In genomic region chr7:126807405-126807804, GRCm38 (mm10) we compare ENCODE assay signal across 10 mouse cellular contexts. TPM values are rescaled to one million over a fixed set of nuclear protein-coding genes. Genes with fewer than 3 reads are reported as not detected.
A peak's percentile ranks its signal among the peaks of the same experiment; 100 is the strongest.
DNase-seq lines count a peak whose midpoint lies in the region; ATAC-seq and TF ChIP-seq lines count a peak whose summit lies in the region.
"Had no signal": no experiment of that assay in that cellular context is flagged by ENCODE, and none has a peak within 500 bp of the region (broad histone marks: within the 10 kb centered on the region; RNA-seq: fewer than 3 reads in every experiment).

No protein-coding gene starts in this region.

- no peak for DNase-seq in heart, postnatal 36 days
- DNase-seq in testis, postnatal 10 days (ENCODE audit: low spot score) = no peak
- DNase-seq in limb, embryonic 10.5 days (ENCODE audit: low spot score) = no peak
- DNase-seq in urinary bladder, postnatal 25 days (ENCODE audit: low spot score) = no peak
- DNase-seq in left cerebral cortex, adult 9 months (ENCODE audit: low spot score in 2 of 2) = no peak
- DNase-seq in right cerebral cortex, postnatal 36 days (ENCODE audit: low spot score in 2 of 2) = no peak
- DNase-seq: cerebellum, adult 18-20 months had no signal

- H3K27me3 ChIP-seq in heart, embryonic 12.5 days (replicated peaks) = 0 out of 2 replicates have a peak, but pooled peaks cover 3% of the 10 kb centered on the region
- no peaks in the 10 kb centered on the region for H3K27me3 ChIP-seq in testis, adult 2 months (ENCODE audit: control insufficient read depth, insufficient read depth, low read length)
- H3K27me3 ChIP-seq in limb, embryonic 10.5 days (ENCODE audit: low read depth, poor library complexity, severe bottlenecking) = no peaks in the 10 kb centered on the region

- 56% methylated on average over 4 of the region's 4 CpGs for WGBS in heart, embryonic 12.5 days
- 83% methylated on average over 4 of the region's 4 CpGs for WGBS in limb, embryonic 10.5 days

- peaks cover 29% of the 10 kb centered on the region for H3K4me1 ChIP-seq in heart, embryonic 12.5 days (replicated peaks)
- peaks cover 13% of the 10 kb centered on the region for H3K4me1 ChIP-seq in testis, adult 2 months (ENCODE audit: control insufficient read depth, insufficient read depth, low read length)
- peaks cover 29% of the 10 kb centered on the region for H3K4me1 ChIP-seq in limb, embryonic 10.5 days

- no peak for ATAC-seq in heart, embryonic 12.5 days (ENCODE audit: insufficient number of reproducible peaks, low FRiP score)

- H3K36me3 ChIP-seq in heart, embryonic 12.5 days = peaks cover 5% of the 10 kb centered on the region; the same call in 1 of the 2 replicates
- H3K36me3 ChIP-seq in testis, adult 2 months (ENCODE audit: control insufficient read depth, insufficient read depth, low read length) = no peaks in the 10 kb centered on the region
- peaks cover 49% of the 10 kb centered on the region for H3K36me3 ChIP-seq in limb, embryonic 10.5 days

- TF ChIP-seq CTCF in testis, adult 2 months (IDR thresholded peaks at IDR 0.05; ENCODE audit: control insufficient read depth, insufficient read depth, insufficient replicate concordance, low read depth, low read length) = no peak

- peak overlapping the region; percentile 82 for H3K4me2 ChIP-seq in heart, embryonic 12.5 days

- intact Hi-C loops in heart, postnatal 36 days (cut with DNase I) = no loop called here

- H3K9ac ChIP-seq in heart, embryonic 12.5 days = no peak overlapping the region; the same call in 1 of the 2 replicates

- H3K9me3 ChIP-seq in heart, embryonic 12.5 days (replicated peaks) = no peaks in the 10 kb centered on the region
- H3K9me3 ChIP-seq in limb, embryonic 10.5 days (replicated peaks) = no peaks in the 10 kb centered on the region

- TF ChIP-seq POLR2A in testis, adult 2 months (IDR thresholded peaks at IDR 0.05; ENCODE audit: control insufficient read depth, low read depth, low read length) = no peak

- H3K4me3 ChIP-seq in heart, embryonic 12.5 days = no peak overlapping the region
- peak overlapping the region; percentile 86 for H3K4me3 ChIP-seq in testis, adult 2 months (ENCODE audit: control insufficient read depth, low read depth, low read length)
- peak overlapping the region; percentile 71 for H3K4me3 ChIP-seq in limb, embryonic 10.5 days

- no peak overlapping the region for H3K27ac ChIP-seq in heart, embryonic 12.5 days (ENCODE audit: poor library complexity, severe bottlenecking)
- H3K27ac ChIP-seq in testis, adult 2 months (ENCODE audit: control insufficient read depth, insufficient read depth, low read depth, low read length) = no peak overlapping the region
- H3K27ac ChIP-seq in limb, embryonic 10.5 days = 0 out of 2 replicates have a peak overlapping the region, but pooled peaks have one; percentile 92

RNA-seq across cellular contexts. Expression of gene Fam57b, which starts 9.9 kb away (rescaled TPM):
- polyA plus RNA-seq in heart, embryonic 12.5 days (2016; fragmentation: Nextera tagmentation; extraction: Ambion mirVana) = 0.17 and 0.45 TPM in 2 replicates
- 1 to 10 TPM; 8.2 to 9.7 TPM for total RNA-seq in heart, postnatal 36 days (2021)
- 7.9 and 9.8 TPM in 2 replicates for polyA plus RNA-seq in testis, adult 2 months (2012; rRNA removed)
- 0.20 and 0.21 TPM in 2 replicates for polyA plus RNA-seq in limb, embryonic 10.5 days (2016; fragmentation: Nextera tagmentation; extraction: Ambion mirVana)
- total RNA-seq: hematopoietic stem cell, adult 5-6 weeks had no signal

RNA-seq across cellular contexts. Expression of gene Ppp4c, which starts 15.1 kb away (rescaled TPM):
- polyA plus RNA-seq in heart, embryonic 12.5 days (2016; fragmentation: Nextera tagmentation; extraction: Ambion mirVana) = 181 and 192 TPM in 2 replicates
- 10 to 100 TPM; 36.1 to 36.5 TPM for total RNA-seq in heart, postnatal 36 days (2021)
- 252 and 262 TPM in 2 replicates for polyA plus RNA-seq in testis, adult 2 months (2012; rRNA removed)
- polyA plus RNA-seq in limb, embryonic 10.5 days (2016; fragmentation: Nextera tagmentation; extraction: Ambion mirVana) = 450 and 462 TPM in 2 replicates

RNA-seq across cellular contexts. Expression of gene 4930451I11Rik, which starts 24.0 kb away (rescaled TPM):
- polyA plus RNA-seq in heart, embryonic 12.5 days (2016; fragmentation: Nextera tagmentation; extraction: Ambion mirVana) = not detected in 2 replicates
- not detected for total RNA-seq in heart, postnatal 36 days (2021)
- polyA plus RNA-seq in testis, adult 2 months (2012; rRNA removed) = 103 and 114 TPM in 2 replicates
- not detected in 2 replicates for polyA plus RNA-seq in limb, embryonic 10.5 days (2016; fragmentation: Nextera tagmentation; extraction: Ambion mirVana)
- total RNA-seq: hematopoietic stem cell, adult 5-6 weeks had no signal

RNA-seq across cellular contexts. Expression of gene Tbx6, which starts 26.1 kb away (rescaled TPM):
- polyA plus RNA-seq in heart, embryonic 12.5 days (2016; fragmentation: Nextera tagmentation; extraction: Ambion mirVana) = 0.27 and 0.33 TPM in 2 replicates
- total RNA-seq in heart, postnatal 36 days (2021) = under 1 TPM; 0.24 to 0.44 TPM
- 1.1 and 1.2 TPM in 2 replicates for polyA plus RNA-seq in testis, adult 2 months (2012; rRNA removed)
- polyA plus RNA-seq in limb, embryonic 10.5 days (2016; fragmentation: Nextera tagmentation; extraction: Ambion mirVana) = 0.23 and 0.53 TPM in 2 replicates
- total RNA-seq: hematopoietic stem cell, adult 5-6 weeks had no signal

RNA-seq across cellular contexts. Expression of gene Ypel3, which starts 30.6 kb away (rescaled TPM):
- 74.8 and 78.7 TPM in 2 replicates for polyA plus RNA-seq in heart, embryonic 12.5 days (2016; fragmentation: Nextera tagmentation; extraction: Ambion mirVana)
- 100 to 1,000 TPM in 1 of 2 experiments, 10 to 100 TPM in 1; 91.4 to 110 TPM for total RNA-seq in heart, postnatal 36 days (2021)
- polyA plus RNA-seq in testis, adult 2 months (2012; rRNA removed) = 74.3 and 92.1 TPM in 2 replicates
- polyA plus RNA-seq in limb, embryonic 10.5 days (2016; fragmentation: Nextera tagmentation; extraction: Ambion mirVana) = 51.7 and 84.9 TPM in 2 replicates

Comparison
In these comparisons a context has a peak if more than half of its experiments do, and no peak if none do; other contexts are left out.
1. RNA of gene 4930451I11Rik, which starts 24.0 kb away (polyA plus RNA-seq): 103 to 114 TPM in testis, adult 2 months; not detected in heart, embryonic 12.5 days and not detected in limb, embryonic 10.5 days; every median in the first group is over 10 times any median in the second.